Mouse (Mus musculus) liver, postnatal 0 days (tissue): ENCODE measurements around the gene Hic1. TPM values are rescaled to one million over a fixed set of nuclear protein-coding genes. Genes with fewer than 3 reads are reported as not detected.

ENCODE experiments used
- ATAC-seq: fragments of 200-750 bp; cut with Nextera tagmentation; 2 replicates; pipeline ENCODE4 v1.8.0; 2017; ENCODE audit warnings: mild to moderate bottlenecking, moderate library complexity
- DNase-seq: peaks from one replicate; pipeline ENCODE4 v3.0.0-alpha.2; 2016
- H3K27ac ChIP-seq: fragments of 300-500 bp; sonication (generic); 2 replicates; pipeline ENCODE4 v1.5.1; 2014; ENCODE audit warnings: antibody characterized with exemption, moderate library complexity, mild to moderate bottlenecking, low read depth
- H3K27me3 ChIP-seq: fragments of 300-500 bp; sonication (generic); 2 replicates; pipeline ENCODE4 v1.6.1; 2014; ENCODE audit warnings: low read length, control low read depth, mixed read lengths; ENCODE audit not compliant: insufficient read depth
- H3K36me3 ChIP-seq: fragments of 300-500 bp; sonication (generic); replicated peaks from 2 replicates; pipeline ENCODE4 v1.6.1; 2014; ENCODE audit warnings: mild to moderate bottlenecking, control low read depth, low read length, moderate library complexity, mixed read lengths; ENCODE audit not compliant: insufficient read depth
- H3K4me1 ChIP-seq: fragments of 300-500 bp; sonication (generic); 2 replicates; pipeline ENCODE4 v1.6.1; 2014; ENCODE audit warnings: antibody characterized with exemption, mild to moderate bottlenecking, control low read depth; ENCODE audit not compliant: insufficient read depth
- H3K4me2 ChIP-seq: fragments of 300-500 bp; sonication (generic); 2 replicates; pipeline ENCODE4 v1.6.1; 2014; ENCODE audit warnings: low read depth, mild to moderate bottlenecking, low read length, moderate library complexity, mixed read lengths
- H3K4me3 ChIP-seq: fragments of 300-500 bp; sonication (generic); 2 replicates; pipeline ENCODE4 v1.5.1; 2014; ENCODE audit warnings: low read depth, low read length
- H3K9ac ChIP-seq: fragments of 300-500 bp; sonication (generic); replicated peaks from 2 replicates; pipeline ENCODE4 v1.6.1; 2014; ENCODE audit warnings: mild to moderate bottlenecking, moderate library complexity
- H3K9me3 ChIP-seq: fragments of 300-500 bp; sonication (generic); 2 replicates; pipeline ENCODE4 v1.6.1; 2016; ENCODE audit warnings: mild to moderate bottlenecking, control low read depth, low read length, mixed read lengths
- CTCF ChIP-seq: sonication (generic); IDR thresholded peaks from 2 replicates; pipeline ENCODE4 v1.5.1; 2016; ENCODE audit warnings: antibody characterized with exemption, low read depth
- EP300 ChIP-seq: IDR thresholded peaks from 2 replicates; pipeline ENCODE4 v1.6.1; 2016; ENCODE audit warnings: antibody characterized with exemption, low read depth, mild to moderate bottlenecking
- WGBS: fragments of 180-500 bp; shearing (Covaris S2); extraction: QIAGEN DNeasy Blood & Tissue Kit; methylation state at CpG from one replicate; pipeline ENCODE4 v1.1.7; 2014; ENCODE audit not compliant: insufficient replicate concordance; 5-methylcytosine and 5-hydroxymethylcytosine counted together
- polyA plus RNA-seq: library from polyadenylated mRNA; unstranded; fragments of >200 nt; fragmentation: Nextera tagmentation; extraction: Ambion mirVana; gene quantifications from 2 replicates; pipeline ENCODE4 v1.2.1, GENCODE M21; 2015

Hic1 gene
- polyA plus RNA-seq, 1 experiment from 2014 or later, result 1.1 TPM

DNA sequence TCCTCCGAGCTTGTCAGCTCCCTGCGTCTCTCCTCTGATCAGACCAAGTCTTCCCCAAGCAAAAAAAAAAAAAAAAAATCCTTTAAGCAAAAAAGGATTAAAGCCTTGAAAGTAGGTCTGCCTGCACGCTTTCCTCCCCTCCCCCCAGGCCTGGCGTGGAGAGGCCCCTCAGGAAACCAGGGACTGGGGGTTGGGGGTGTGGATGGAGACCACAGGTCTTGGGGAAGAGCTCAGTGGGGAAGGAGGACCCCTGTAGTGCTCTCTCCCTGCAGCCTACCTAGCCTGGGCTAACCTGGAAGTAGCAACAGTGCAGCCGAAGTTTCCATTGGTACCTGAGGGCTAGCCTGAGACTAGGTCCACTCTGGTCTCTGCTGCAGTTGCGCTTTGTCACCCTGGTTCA is 41.4 kb upstream of the Hic1 start:
- Histone ChIP-seq H3K9me3 (no peaks in the 10 kb centered on the region), H3K4me1 (peaks cover 36% of the 10 kb centered on the region), H3K9ac (no peak overlapping the region), H3K4me3 (no peak overlapping the region), H3K36me3 (no peaks in the 10 kb centered on the region), H3K27ac (no peak overlapping the region), H3K4me2 (no peak overlapping the region), H3K27me3 (no peaks in the 10 kb centered on the region)
- DNase-seq, result no peak
- no peak for TF ChIP-seq EP300
- TF ChIP-seq CTCF, result no peak
- ATAC-seq, result no peak
- 75% methylated on average over 6 of the region's 6 CpGs for WGBS

DNA sequence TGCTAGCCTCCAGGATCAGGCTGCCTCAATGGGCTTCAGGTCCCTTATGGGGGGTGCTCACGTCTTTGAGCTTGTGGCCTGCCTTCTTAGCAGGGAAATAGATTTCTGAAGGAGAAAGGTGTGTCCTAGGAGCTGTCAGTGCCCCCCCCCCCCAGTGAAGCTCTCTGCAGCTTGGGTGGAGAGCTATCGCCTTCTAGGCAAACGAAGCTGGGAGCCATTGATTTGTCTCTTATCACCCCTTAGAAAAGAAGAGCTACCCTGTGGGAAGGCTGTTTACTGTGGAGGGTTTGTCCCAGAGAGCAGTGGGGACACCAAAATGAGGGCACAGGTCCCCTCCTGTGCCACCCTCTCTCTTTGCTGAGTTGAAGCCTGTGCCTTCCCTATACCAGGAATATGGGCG is 40.8 kb upstream of the Hic1 start:
- Histone ChIP-seq H3K27ac (no peak overlapping the region), H3K27me3 (no peaks in the 10 kb centered on the region), H3K4me2 (peak overlapping the region; percentile 20; the same call in 1 of the 2 replicates), H3K9ac (peak overlapping the region; percentile 13; the same call in 1 of the 2 replicates), H3K36me3 (no peaks in the 10 kb centered on the region), H3K4me1 (peaks cover 34% of the 10 kb centered on the region), H3K9me3 (no peaks in the 10 kb centered on the region), H3K4me3 (no peak overlapping the region)
- ATAC-seq, result no peak
- 51% methylated on average over 4 of the region's 4 CpGs for WGBS
- no peak for DNase-seq
- TF ChIP-seq EP300 (no peak), CTCF (no peak)

DNA sequence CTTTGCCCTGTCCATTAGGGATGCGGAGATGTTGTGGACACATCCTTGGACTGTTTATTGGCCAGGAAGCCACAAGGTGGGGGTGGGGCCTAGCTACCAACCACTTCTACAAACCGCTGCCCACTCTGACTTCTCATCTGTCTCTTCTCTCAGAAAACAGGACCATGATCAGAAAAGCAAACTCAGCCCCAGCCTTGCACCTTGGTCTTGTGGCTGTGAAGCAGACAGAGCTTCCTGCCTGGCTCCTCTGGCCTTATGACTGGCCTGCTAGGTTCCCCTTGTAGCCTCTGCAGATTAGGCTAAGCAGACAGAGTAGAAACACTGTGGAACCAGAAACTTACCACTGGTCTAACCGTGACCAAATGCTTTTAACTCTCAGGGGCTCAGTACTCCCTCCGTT is 40.0 kb upstream of the Hic1 start:
- no peak overlapping the region for H3K9ac ChIP-seq
- no peak overlapping the region for H3K4me3 ChIP-seq
- H3K27ac ChIP-seq, result no peak overlapping the region
- H3K9me3 ChIP-seq, result no peaks in the 10 kb centered on the region
- ATAC-seq (no peak), DNase-seq (no peak)
- no peaks in the 10 kb centered on the region for H3K36me3 ChIP-seq
- TF ChIP-seq CTCF (no peak), EP300 (no peak)
- no peaks in the 10 kb centered on the region for H3K27me3 ChIP-seq
- WGBS, result 44% methylated on average over 4 of the region's 4 CpGs
- peaks cover 34% of the 10 kb centered on the region for H3K4me1 ChIP-seq
- no peak overlapping the region for H3K4me2 ChIP-seq

DNA sequence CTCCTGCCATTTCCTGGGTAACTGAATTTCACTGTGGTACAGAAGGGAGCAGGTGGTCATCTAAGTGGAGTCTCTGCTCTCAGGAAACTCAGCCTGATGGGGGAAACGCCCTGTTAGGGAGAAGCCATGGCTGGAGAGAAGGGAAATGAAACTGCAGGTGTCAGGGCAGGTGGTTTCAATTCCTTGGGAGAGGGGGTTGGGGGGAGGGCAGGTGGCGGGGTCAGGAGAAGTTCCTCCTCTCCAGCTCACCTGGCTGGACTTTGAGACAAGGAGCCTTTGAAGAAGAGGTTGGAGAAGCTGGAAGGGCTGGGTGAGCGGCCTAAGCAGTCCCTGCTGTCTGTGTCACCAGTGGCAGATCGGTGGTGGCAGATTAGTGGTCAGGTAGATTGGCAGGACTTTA is 37.0 kb upstream of the Hic1 start:
- no peak overlapping the region for H3K4me2 ChIP-seq
- no peak overlapping the region for H3K9ac ChIP-seq
- no peak for ATAC-seq
- peaks cover 19% of the 10 kb centered on the region for H3K4me1 ChIP-seq
- 73% methylated on average over 4 of the region's 4 CpGs for WGBS
- no peak overlapping the region for H3K27ac ChIP-seq
- H3K9me3 ChIP-seq, result no peaks in the 10 kb centered on the region
- H3K36me3 ChIP-seq, result no peaks in the 10 kb centered on the region
- no peaks in the 10 kb centered on the region for H3K27me3 ChIP-seq
- no peak overlapping the region for H3K4me3 ChIP-seq
- DNase-seq, result no peak
- TF ChIP-seq CTCF (no peak), EP300 (no peak)

DNA sequence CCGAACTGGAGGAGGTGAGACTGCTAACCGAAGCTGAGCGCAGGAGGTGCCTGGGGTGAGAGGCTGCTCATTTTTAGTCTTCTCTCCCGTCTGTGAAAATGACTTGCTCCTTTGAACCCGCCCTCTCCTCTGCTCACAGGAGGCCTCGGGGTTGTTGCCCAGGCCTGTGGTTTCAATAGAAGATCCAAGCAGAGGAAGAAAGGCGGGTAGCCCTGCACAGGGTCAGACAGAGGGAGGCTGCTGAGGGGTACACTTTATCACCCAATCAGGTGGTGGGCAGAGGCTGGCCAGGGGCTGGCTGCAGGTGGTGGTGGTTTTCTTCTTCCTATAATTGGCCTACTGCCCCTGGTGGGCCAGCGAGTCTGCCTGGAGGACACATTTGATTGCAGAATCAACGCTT is 35.2 kb upstream of the Hic1 start:
- TF ChIP-seq EP300, result no peak
- no peak for TF ChIP-seq CTCF
- H3K9me3 ChIP-seq, result no peaks in the 10 kb centered on the region
- H3K27ac ChIP-seq, result no peak overlapping the region
- peaks cover 4% of the 10 kb centered on the region for H3K4me1 ChIP-seq
- DNase-seq (no peak), ATAC-seq (no peak)
- H3K36me3 ChIP-seq, result no peaks in the 10 kb centered on the region
- no peak overlapping the region for H3K4me2 ChIP-seq
- no peak overlapping the region for H3K4me3 ChIP-seq
- no peak overlapping the region for H3K9ac ChIP-seq
- H3K27me3 ChIP-seq, result no peaks in the 10 kb centered on the region
- 45% methylated on average over 9 of the region's 9 CpGs for WGBS

DNA sequence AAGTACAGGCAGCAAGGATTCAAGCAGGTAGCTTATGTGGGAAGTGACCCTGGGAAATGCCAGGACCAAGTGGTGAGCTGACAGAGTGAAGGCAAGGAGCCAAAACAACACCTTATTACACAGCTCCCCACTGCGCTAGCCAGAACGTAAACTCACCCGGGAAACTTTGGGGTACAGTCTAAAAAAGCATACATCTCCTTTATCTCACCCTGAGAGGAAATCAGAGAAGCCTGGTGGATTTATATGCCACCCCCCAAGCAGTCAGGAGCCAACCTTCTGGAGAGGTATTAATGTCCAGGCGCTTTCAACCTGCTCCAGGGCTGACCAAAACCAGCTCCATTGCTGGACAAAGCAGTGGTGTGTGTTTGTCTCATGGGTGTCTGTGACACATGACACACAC is 34.6 kb upstream of the Hic1 start:
- no peak for TF ChIP-seq EP300
- TF ChIP-seq CTCF, result no peak
- Histone ChIP-seq H3K4me3 (no peak overlapping the region), H3K4me2 (no peak overlapping the region), H3K4me1 (no peaks in the 10 kb centered on the region), H3K27me3 (no peaks in the 10 kb centered on the region), H3K9ac (no peak overlapping the region), H3K9me3 (no peaks in the 10 kb centered on the region), H3K27ac (no peak overlapping the region), H3K36me3 (no peaks in the 10 kb centered on the region)
- 83% methylated on average over 4 of the region's 4 CpGs for WGBS
- DNase-seq, result no peak
- no peak for ATAC-seq

DNA sequence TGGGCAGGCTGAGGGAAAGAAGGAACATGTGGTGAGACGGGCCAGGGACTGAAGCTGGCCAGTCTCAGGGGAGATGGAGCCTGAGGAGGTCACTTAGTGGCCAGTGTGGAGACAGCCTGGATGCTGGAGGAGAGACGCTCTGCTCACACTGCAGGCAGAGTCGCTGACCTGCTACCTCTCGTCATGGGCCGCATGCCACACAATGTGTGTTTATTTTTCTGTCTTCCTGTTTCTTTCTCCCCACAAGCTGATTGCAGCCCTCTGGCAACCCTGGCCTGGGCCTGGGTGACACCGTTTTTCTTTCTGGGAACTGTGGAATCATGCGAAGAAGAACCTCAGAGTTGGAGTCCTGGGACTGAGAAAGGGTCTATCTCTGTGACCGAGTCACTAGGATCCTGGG is 32.4 kb upstream of the Hic1 start:
- Histone ChIP-seq H3K27ac (no peak overlapping the region), H3K27me3 (peaks cover 6% of the 10 kb centered on the region; the same call in 1 of the 2 replicates), H3K9ac (no peak overlapping the region), H3K36me3 (no peaks in the 10 kb centered on the region), H3K4me2 (no peak overlapping the region), H3K9me3 (no peaks in the 10 kb centered on the region), H3K4me1 (no peaks in the 10 kb centered on the region), H3K4me3 (no peak overlapping the region)
- TF ChIP-seq EP300, result no peak
- TF ChIP-seq CTCF, result no peak
- ATAC-seq (no peak), DNase-seq (no peak)
- 56% methylated on average over 8 of the region's 8 CpGs for WGBS
